Mouse (Mus musculus) thymus, adult 18-20 months (tissue): Measurements from ENCODE around the gene Slc5a5.
"Not testable (repeated sequence)": the region's sequence is repeated elsewhere in the genome, so short reads cannot be mapped to it uniquely, and the experiment has no call there.

Experiments used
- DNase-seq, 2 experiments: peaks; one replicate each; pipeline ENCODE4 v3.0.0; 2022; ENCODE audit warnings: mixed read lengths in 2 of 2

The Slc5a5 gene

GRCm38 (mm10) chr8:70900872-70901387, 8.4 kb upstream of the Slc5a5 start:
- no peak for DNase-seq

- DNase-seq, result no peak
These were observed 6.7 kb upstream of the Slc5a5 start for GRCm38 (mm10) chr8:70899226-70899625.

- DNase-seq, result no peak
These were observed 6.2 kb upstream of the Slc5a5 start for GRCm38 (mm10) chr8:70898661-70899198.

- peak; percentile 66 to 75 for DNase-seq
These were observed 5.3 kb upstream of the Slc5a5 start for GRCm38 (mm10) chr8:70897681-70898413.

GRCm38 (mm10) chr8:70897021-70897680, 4.6 kb upstream of the Slc5a5 start, which contains the start of gene Rpl18a:
TSS of gene Rpl18a (minus strand) at chr8:70897412.
- DNase-seq, result peak; percentile 93 to 97

GRCm38 (mm10) chr8:70896316-70897020, 3.9 kb upstream of the Slc5a5 start:
- DNase-seq, result no peak

GRCm38 (mm10) chr8:70895571-70896259, 3.2 kb upstream of the Slc5a5 start:
- not testable (repeated sequence) for DNase-seq

- no peak for DNase-seq
These were observed 2.4 kb upstream of the Slc5a5 start for GRCm38 (mm10) chr8:70894771-70895545.

GRCm38 (mm10) chr8:70894385-70894720, 1.8 kb upstream of the Slc5a5 start:
- DNase-seq, result no peak

- DNase-seq, result peak in 1 of 2 experiments; percentile 60
These were observed 1.3 kb upstream of the Slc5a5 start for GRCm38 (mm10) chr8:70893656-70894384.

GRCm38 (mm10) chr8:70892896-70893655, 519 bp upstream of the Slc5a5 start:
- DNase-seq, result no peak

- DNase-seq, result no peak
These were observed 1.2 kb downstream of the Slc5a5 start for GRCm38 (mm10) chr8:70891356-70891755.

GRCm38 (mm10) chr8:70890656-70891055, 1.9 kb downstream of the Slc5a5 start:
- no peak for DNase-seq

- no peak for DNase-seq
These were observed 4.9 kb downstream of the Slc5a5 start for GRCm38 (mm10) chr8:70887669-70888068.

- no peak for DNase-seq
These were observed 6.9 kb downstream of the Slc5a5 start for GRCm38 (mm10) chr8:70885612-70886011.

- no peak for DNase-seq
These were observed 7.9 kb downstream of the Slc5a5 start for GRCm38 (mm10) chr8:70884683-70885082.

GRCm38 (mm10) chr8:70884186-70884585, 8.4 kb downstream of the Slc5a5 start:
- no peak for DNase-seq

GRCm38 (mm10) chr8:70880546-70880945, 12.0 kb downstream of the Slc5a5 start:
- no peak for DNase-seq

- no peak for DNase-seq
These were observed 12.4 kb downstream of the Slc5a5 start for GRCm38 (mm10) chr8:70880126-70880525.

- DNase-seq, result no peak
These were observed 13.1 kb downstream of the Slc5a5 start for GRCm38 (mm10) chr8:70879500-70879899.
